Mouse (Mus musculus) lung, postnatal 0 days (tissue): Measurements from ENCODE around the gene Hcar1.

ENCODE experiments used
- CTCF ChIP-seq: IDR thresholded peaks from 2 replicates; pipeline ENCODE4 v1.5.1; 2016; ENCODE audit warnings: antibody characterized with exemption, mild to moderate bottlenecking
- EP300 ChIP-seq: IDR thresholded peaks from 2 replicates; pipeline ENCODE4 v1.6.1; 2016; ENCODE audit warnings: antibody characterized with exemption, mild to moderate bottlenecking, control low read depth

GRCm38 (mm10) chr5:123842935-123843282 is 36.9 kb downstream of the Hcar1 start:
- TF ChIP-seq EP300, result no peak
- TF ChIP-seq CTCF, result no peak
